Mouse (Mus musculus) neural tube, embryonic 12.5 days (tissue): ENCODE measurements around the gene Ftsj3. TPM values are rescaled to one million over a fixed set of nuclear protein-coding genes. Genes with fewer than 3 reads are reported as not detected.

Experiments used
- polyA plus RNA-seq: library from polyadenylated mRNA; unstranded; fragments of >200 nt; fragmentation: Nextera tagmentation; extraction: Ambion mirVana; gene quantifications from 2 replicates; pipeline ENCODE4 v1.2.1, GENCODE M21; 2016

The Ftsj3 gene
- polyA plus RNA-seq, 1 experiment from 2014 or later = 52.3 TPM

Other genes starting within 250 kb of the Ftsj3 start
- 5.3 and 7.7 TPM in 2 replicates for gene Kcnh6, start 248.0 kb downstream of the Ftsj3 start, polyA plus RNA-seq
- 115 and 118 TPM in 2 replicates for gene Dcaf7, start 219.2 kb downstream of the Ftsj3 start, polyA plus RNA-seq
- 9.3 and 10.3 TPM in 2 replicates for gene Taco1, start 190.0 kb downstream of the Ftsj3 start, polyA plus RNA-seq
- 24.4 and 25.3 TPM in 2 replicates for gene Map3k3, start 171.5 kb downstream of the Ftsj3 start, polyA plus RNA-seq
- gene Gm10840, start 95.2 kb downstream of the Ftsj3 start, polyA plus RNA-seq = not detected in 2 replicates
- gene Limd2, start 95.2 kb downstream of the Ftsj3 start, polyA plus RNA-seq = 277 and 281 TPM in 2 replicates
- gene Strada, start 53.9 kb downstream of the Ftsj3 start, polyA plus RNA-seq = 37.1 and 38.3 TPM in 2 replicates
- gene Ccdc47, start 39.7 kb downstream of the Ftsj3 start, polyA plus RNA-seq = 89.5 and 90.2 TPM in 2 replicates
- gene Ddx42, start 39.2 kb downstream of the Ftsj3 start, polyA plus RNA-seq = 108 and 113 TPM in 2 replicates
- gene Psmc5, start 75 bp upstream of the Ftsj3 start, polyA plus RNA-seq = 358 and 381 TPM in 2 replicates
- gene Smarcd2, start 16.9 kb upstream of the Ftsj3 start, polyA plus RNA-seq = 38.4 and 40.7 TPM in 2 replicates
- 0.10 and 0.19 TPM in 2 replicates for gene Tcam1, start 20.6 kb upstream of the Ftsj3 start, polyA plus RNA-seq
- gene Gh, start 45.8 kb upstream of the Ftsj3 start, polyA plus RNA-seq = not detected in 2 replicates
- 1.0 and 1.3 TPM in 2 replicates for gene Cd79b, start 58.7 kb upstream of the Ftsj3 start, polyA plus RNA-seq
- 0.03 and 0.13 TPM in 2 replicates for gene Scn4a, start 97.2 kb upstream of the Ftsj3 start, polyA plus RNA-seq
- gene Prr29, start 109.4 kb upstream of the Ftsj3 start, polyA plus RNA-seq = not detected in 2 replicates
- 15.6 and 16.6 TPM in 2 replicates for gene Icam2, start 132.0 kb upstream of the Ftsj3 start, polyA plus RNA-seq
- gene Ern1, start 231.8 kb upstream of the Ftsj3 start, polyA plus RNA-seq = 6.2 and 6.3 TPM in 2 replicates